ENCODE assay signal across 8 mouse cellular contexts in the genomic region with DNA sequence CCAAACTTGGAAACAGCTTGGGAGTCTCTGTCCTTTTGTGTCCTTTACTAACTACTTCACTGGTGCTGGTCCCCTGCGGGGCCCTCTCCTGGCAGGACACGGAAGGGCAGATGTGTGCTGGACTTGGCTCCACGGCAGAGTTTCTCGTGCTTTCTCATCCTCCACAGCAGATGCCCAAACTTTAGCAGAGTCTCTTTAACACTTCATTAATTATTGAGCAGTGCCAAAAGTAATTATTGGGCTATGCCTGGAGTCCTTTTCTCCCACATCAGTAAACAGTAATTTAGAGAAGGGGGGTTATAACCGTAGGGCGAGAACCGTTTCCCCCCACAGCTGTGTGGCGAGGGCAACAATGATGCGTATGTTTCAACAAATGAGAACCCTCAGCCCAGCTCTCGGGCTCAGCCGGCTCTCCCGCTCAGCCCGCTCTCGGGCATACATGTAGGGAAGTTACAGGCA.
A peak's percentile ranks its signal among the peaks of the same experiment; 100 is the strongest.
DNase-seq lines count a peak whose midpoint lies in the region; ATAC-seq and TF ChIP-seq lines count a peak whose summit lies in the region.

No protein-coding gene starts in this region.

- no peak overlapping the region for H3K27ac ChIP-seq in kidney, embryonic 14.5 days (ENCODE audit: low read depth, low read length)

- peak overlapping the region; percentile 24; the same call in 1 of the 2 replicates for H3K4me2 ChIP-seq in kidney, embryonic 14.5 days (replicated peaks; ENCODE audit: low read depth, low read length)

- no peak for TF ChIP-seq POLR2A in lung, adult 2 months (IDR thresholded peaks at IDR 0.05; ENCODE audit: borderline replicate concordance, extremely low read depth, low read depth, low read length)

- H3K9me3 ChIP-seq in kidney, embryonic 14.5 days (ENCODE audit: control insufficient read depth, low read length) = no peaks in the 10 kb centered on the region

- 51% methylated on average over 14 of the region's 14 CpGs for whole genome bisulfite sequencing in kidney, embryonic 14.5 days
- WGBS in lung, adult 2 months = 46% methylated on average over 14 of the region's 14 CpGs

- ATAC-seq in kidney, embryonic 14.5 days (ENCODE audit: low FRiP score, low TSS enrichment) = peak; percentile 59; the same call in 1 of the 2 replicates

- H3K36me3 ChIP-seq in kidney, embryonic 14.5 days (ENCODE audit: control insufficient read depth, insufficient read depth, low read length) = no peaks in the 10 kb centered on the region

- H3K4me1 ChIP-seq in kidney, embryonic 14.5 days (ENCODE audit: control insufficient read depth, insufficient read depth, low read length) = peaks cover 4% of the 10 kb centered on the region; the same call in 1 of the 2 replicates
- no peaks in the 10 kb centered on the region for H3K4me1 ChIP-seq in lung, adult 2 months (ENCODE audit: control insufficient read depth, insufficient read depth, low read length)

- H3K9ac ChIP-seq in kidney, embryonic 14.5 days (ENCODE audit: low read depth, low read length) = no peak overlapping the region

- no peaks in the 10 kb centered on the region for H3K27me3 ChIP-seq in kidney, embryonic 14.5 days (ENCODE audit: control insufficient read depth, insufficient read depth, low read length)

- peak; percentile 44 for DNase-seq in adrenal gland, postnatal 10 days
- DNase-seq in adrenal gland, postnatal 4 days (ENCODE audit: low spot score in 2 of 2) = no peak
- peak; percentile 32 for DNase-seq in brain, embryonic 18.5 days (ENCODE audit: low read depth, low spot score)
- peak; percentile 10 to 13 for DNase-seq in gastrocnemius, adult 8-10 months (ENCODE audit: low spot score in 2 of 2)
- DNase-seq in lung, adult 2 months = peak; percentile 27
- DNase-seq in retina, postnatal 1 day = peak; percentile 85
- DNase-seq in urinary bladder, adult 18-20 months (ENCODE audit: low spot score in 2 of 2) = no peak

- TF ChIP-seq CTCF in lung, adult 2 months (IDR thresholded peaks at IDR 0.05; ENCODE audit: insufficient read depth, low read length) = peak; percentile 39; the same call in 1 of the 2 replicates

- no peak overlapping the region for H3K4me3 ChIP-seq in kidney, embryonic 14.5 days (ENCODE audit: low read length)
- H3K4me3 ChIP-seq in lung, adult 2 months (replicated peaks; ENCODE audit: extremely low read depth, low read depth, low read length) = no peak overlapping the region

Comparison
In these comparisons a context has a peak if more than half of its experiments do, and no peak if none do; other contexts are left out.
1. DNase-seq: peak in adrenal gland, postnatal 10 days (single experiment), brain, embryonic 18.5 days (single experiment), gastrocnemius, adult 8-10 months (2 of 2), lung, adult 2 months (single experiment) and retina, postnatal 1 day (single experiment); none in adrenal gland, postnatal 4 days (0 of 2) and urinary bladder, adult 18-20 months (0 of 2).